Mouse (Mus musculus) limb, embryonic 14.5 days (tissue): Measurements from ENCODE around the gene Phf2. TPM values are rescaled to one million over a fixed set of nuclear protein-coding genes. Genes with fewer than 3 reads are reported as not detected.
A peak's percentile ranks its signal among the peaks of the same experiment; 100 is the strongest.

Experiments
- ATAC-seq: fragments of 200-750 bp; cut with Nextera tagmentation; 2 replicates; pipeline ENCODE4 v1.8.0; 2017; ENCODE audit warnings: low read depth, moderate number of reproducible peaks, moderate TSS enrichment; ENCODE audit not compliant: low FRiP score
- DNase-seq: peaks from one replicate; pipeline ENCODE4 v3.0.0-alpha.2; 2015; ENCODE audit warnings: low spot score
- H3K27ac ChIP-seq: fragments of 300-500 bp; sonication (generic); replicated peaks from 2 replicates; pipeline ENCODE4 v1.5.1; 2014; ENCODE audit warnings: low read depth, mild to moderate bottlenecking, low read length, moderate library complexity, mixed read lengths
- H3K27me3 ChIP-seq: fragments of 300-500 bp; sonication (generic); 2 replicates; pipeline ENCODE4 v1.6.1; 2014; ENCODE audit warnings: low read length, mixed read lengths; ENCODE audit not compliant: control insufficient read depth, insufficient read depth
- H3K36me3 ChIP-seq: fragments of 300-500 bp; sonication (generic); 2 replicates; pipeline ENCODE4 v1.6.1; 2014; ENCODE audit warnings: mild to moderate bottlenecking, low read length, moderate library complexity, mixed read lengths; ENCODE audit not compliant: control insufficient read depth, insufficient read depth
- H3K4me1 ChIP-seq: fragments of 300-500 bp; sonication (generic); 2 replicates; pipeline ENCODE4 v1.6.1; 2014; ENCODE audit warnings: antibody characterized with exemption, low read length, mixed read lengths; ENCODE audit not compliant: control insufficient read depth, insufficient read depth
- H3K4me2 ChIP-seq: fragments of 300-500 bp; sonication (generic); replicated peaks from 2 replicates; pipeline ENCODE4 v1.6.1; 2014; ENCODE audit warnings: low read depth, mild to moderate bottlenecking, low read length, moderate library complexity; ENCODE audit not compliant: severe bottlenecking
- H3K4me3 ChIP-seq: fragments of 300-500 bp; sonication (generic); replicated peaks from 2 replicates; pipeline ENCODE4 v1.5.1; 2014; ENCODE audit warnings: low read length
- H3K9ac ChIP-seq: fragments of 300-500 bp; sonication (generic); 2 replicates; pipeline ENCODE4 v1.6.1; 2014; ENCODE audit warnings: mild to moderate bottlenecking, low read depth, low read length, moderate library complexity; ENCODE audit not compliant: severe bottlenecking
- H3K9me3 ChIP-seq: fragments of 300-500 bp; sonication (generic); 2 replicates; pipeline ENCODE4 v1.6.1; 2016; ENCODE audit warnings: low read length; ENCODE audit not compliant: control insufficient read depth
- POLR2A ChIP-seq: fragments of 200-500 bp; IDR thresholded peaks from 2 replicates; pipeline ENCODE4 v1.8.0; 2012; ENCODE audit warnings: inconsistent platforms, mild to moderate bottlenecking, moderate library complexity, borderline replicate concordance; ENCODE audit not compliant: insufficient read depth, insufficient read length; ENCODE audit errors: extremely low read depth
- WGBS: fragments of 180-500 bp; shearing (Covaris S2); extraction: QIAGEN DNeasy Blood & Tissue Kit; methylation state at CpG from one replicate; pipeline ENCODE4 v1.1.7; 2014; 5-methylcytosine and 5-hydroxymethylcytosine counted together
- polyA plus RNA-seq, 2 experiments: library from polyadenylated mRNA; depleted of rRNA in 1 of 2; stranded (reverse) in 1 of 2; unstranded in 1 of 2; fragments of >200 nt; fragmentation: Nextera tagmentation in 1 of 2; extraction: Ambion mirVana in 1 of 2; gene quantifications; 2 replicates each; pipeline versions ENCODE4 v1.2.1 to v1.2.3; 2012 to 2014

Gene Phf2
- polyA plus RNA-seq, 2 experiments = 13.2 to 40.3 TPM

DNA sequence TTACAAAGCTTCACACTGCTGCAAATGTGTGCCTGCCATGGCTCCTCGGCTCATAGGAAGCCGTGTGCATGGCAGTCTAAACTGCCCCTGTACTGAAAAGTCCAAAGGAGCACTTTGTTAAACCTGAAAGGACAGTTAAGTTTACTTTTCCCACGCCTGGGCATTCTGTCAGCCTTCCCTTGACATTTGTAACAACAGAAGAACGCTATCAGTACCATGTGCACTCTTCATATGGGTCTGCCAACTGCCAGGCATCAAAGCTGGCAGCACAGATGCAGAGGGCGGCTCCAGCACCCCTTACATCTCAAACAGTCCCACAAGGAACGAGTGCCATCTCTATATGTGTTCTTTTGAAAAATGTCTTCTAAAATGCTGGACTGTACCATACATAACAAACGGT lies 40.5 kb upstream of the Phf2 start:
- no peaks in the 10 kb centered on the region for H3K27me3 ChIP-seq
- peaks cover 79% of the 10 kb centered on the region for H3K36me3 ChIP-seq
- H3K9ac ChIP-seq = no peak overlapping the region
- no peak overlapping the region for H3K4me3 ChIP-seq
- H3K4me2 ChIP-seq = no peak overlapping the region
- no peaks in the 10 kb centered on the region for H3K9me3 ChIP-seq
- DNase-seq (no peak), ATAC-seq (no peak)
- no peaks in the 10 kb centered on the region for H3K4me1 ChIP-seq
- no peak for TF ChIP-seq POLR2A
- WGBS = 88% methylated on average over 7 of the region's 7 CpGs
- no peak overlapping the region for H3K27ac ChIP-seq

DNA sequence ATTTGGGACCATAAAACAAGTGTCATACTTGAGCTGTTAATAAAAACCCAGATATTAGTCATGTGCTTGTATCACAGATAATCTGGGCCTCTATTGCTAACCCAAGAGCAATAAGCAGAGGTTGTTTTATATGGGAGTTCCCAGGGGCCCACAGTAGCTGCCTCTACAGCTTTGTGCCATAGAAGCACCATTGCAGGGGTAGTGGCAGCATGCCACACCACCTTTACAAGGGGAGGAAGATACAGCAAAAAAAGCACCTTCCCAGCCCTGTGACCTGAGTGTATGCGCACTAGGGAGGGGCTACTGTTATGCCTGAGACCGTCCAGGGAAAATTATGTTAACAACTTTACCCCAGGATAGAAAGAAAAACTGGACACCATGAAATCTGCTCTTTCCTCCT lies 34.5 kb upstream of the Phf2 start:
- TF ChIP-seq POLR2A = no peak
- H3K9me3 ChIP-seq = no peaks in the 10 kb centered on the region
- H3K9ac ChIP-seq = no peak overlapping the region
- no peaks in the 10 kb centered on the region for H3K4me1 ChIP-seq
- 84% methylated on average over 2 of the region's 2 CpGs for WGBS
- no peak for ATAC-seq
- H3K27me3 ChIP-seq = no peaks in the 10 kb centered on the region
- DNase-seq = no peak
- H3K4me3 ChIP-seq = no peak overlapping the region
- H3K27ac ChIP-seq = no peak overlapping the region
- peaks cover 76% of the 10 kb centered on the region for H3K36me3 ChIP-seq
- H3K4me2 ChIP-seq = no peak overlapping the region

DNA sequence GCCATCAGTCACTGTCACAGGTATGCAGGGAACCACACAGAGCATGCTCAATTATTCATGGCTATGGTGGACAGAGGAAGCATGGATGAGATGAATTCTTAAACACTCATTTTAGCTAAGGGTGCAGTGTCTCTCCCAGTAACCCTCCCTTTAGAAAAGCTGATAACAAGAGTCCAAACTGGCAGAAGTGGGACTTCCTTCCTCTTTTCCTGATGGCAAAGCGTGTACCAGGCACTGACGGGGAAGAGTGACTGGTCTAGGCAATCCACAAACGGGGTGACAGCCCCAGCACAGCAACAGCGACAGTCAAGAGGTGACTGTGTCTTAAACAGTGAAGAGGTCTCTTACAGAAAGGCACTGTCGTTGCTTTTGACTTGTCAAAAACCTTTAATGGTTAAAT lies 24.5 kb upstream of the Phf2 start:
- WGBS = 94% methylated on average over 5 of the region's 5 CpGs
- Histone ChIP-seq H3K4me2 (no peak overlapping the region), H3K27ac (no peak overlapping the region), H3K4me3 (no peak overlapping the region), H3K27me3 (no peaks in the 10 kb centered on the region), H3K9me3 (no peaks in the 10 kb centered on the region), H3K36me3 (peaks cover 67% of the 10 kb centered on the region), H3K4me1 (no peaks in the 10 kb centered on the region), H3K9ac (no peak overlapping the region)
- ATAC-seq (no peak), DNase-seq (no peak)
- no peak for TF ChIP-seq POLR2A

DNA sequence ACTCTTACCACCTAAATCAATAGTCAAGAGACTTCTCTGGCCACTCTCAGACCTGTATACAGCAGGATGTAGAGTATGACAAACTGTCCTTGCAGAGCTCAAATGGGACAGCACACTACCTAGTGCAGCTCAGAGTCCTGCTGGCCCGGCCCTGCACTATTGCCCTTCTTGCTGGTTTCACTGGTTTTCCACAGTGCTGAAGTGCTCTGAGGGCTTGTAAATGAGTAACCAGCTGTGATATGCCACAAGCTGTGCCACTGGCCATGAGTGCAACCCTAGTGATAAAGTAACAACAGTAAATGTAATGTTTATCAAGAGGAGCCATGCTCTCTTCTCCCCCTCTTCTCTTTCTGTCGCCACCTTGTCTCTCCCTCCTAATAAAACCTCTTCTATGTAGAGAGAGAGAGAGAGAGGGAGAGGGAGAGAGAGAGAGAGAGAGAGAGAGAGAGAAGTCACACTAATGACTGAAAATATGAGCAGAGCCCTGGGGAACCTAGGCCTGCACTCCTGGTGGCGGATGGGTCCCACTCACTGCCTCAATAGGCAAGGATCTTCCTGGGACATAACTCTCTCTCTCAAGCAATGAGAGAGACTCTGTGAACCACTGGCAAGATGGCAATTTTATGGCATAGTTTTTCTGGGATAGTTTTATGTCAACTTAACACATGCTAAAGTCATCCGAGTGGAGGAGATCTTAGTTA lies 19.5 kb upstream of the Phf2 start:
- no peaks in the 10 kb centered on the region for H3K27me3 ChIP-seq
- H3K36me3 ChIP-seq = peaks cover 79% of the 10 kb centered on the region
- H3K4me3 ChIP-seq = no peak overlapping the region
- H3K4me2 ChIP-seq = no peak overlapping the region
- no peak overlapping the region for H3K27ac ChIP-seq
- WGBS = 92% methylated on average over 4 of the region's 4 CpGs
- ATAC-seq = no peak
- no peaks in the 10 kb centered on the region for H3K9me3 ChIP-seq
- no peak for DNase-seq
- H3K9ac ChIP-seq = no peak overlapping the region
- TF ChIP-seq POLR2A = no peak
- no peaks in the 10 kb centered on the region for H3K4me1 ChIP-seq

DNA sequence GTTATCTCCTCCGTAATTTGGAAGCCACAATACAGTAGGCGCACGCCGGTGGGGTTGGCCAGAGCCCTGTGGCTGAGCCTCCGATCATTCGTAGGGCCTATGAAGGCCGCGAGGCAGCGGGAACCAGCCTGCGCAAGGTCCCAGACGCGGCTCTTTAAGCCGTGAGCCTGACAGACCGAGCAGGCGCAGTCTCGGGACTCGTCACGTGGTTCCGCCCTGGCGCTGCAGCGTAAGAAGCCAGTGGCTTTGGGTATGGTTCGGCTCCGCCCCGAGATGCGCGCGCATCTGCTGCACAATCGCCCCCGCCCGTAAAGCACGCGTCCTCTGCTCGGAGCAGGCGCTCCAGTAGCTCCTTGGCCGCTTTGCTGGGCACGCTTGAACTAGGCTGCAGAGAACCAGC lies 7.6 kb upstream of the Phf2 start:
- Histone ChIP-seq H3K4me1 (peaks cover 5% of the 10 kb centered on the region), H3K4me3 (peak overlapping the region; percentile 45), H3K4me2 (peak overlapping the region; percentile 76), H3K36me3 (peaks cover 38% of the 10 kb centered on the region), H3K27ac (peak overlapping the region; percentile 86), H3K9ac (peak overlapping the region; percentile 76), H3K9me3 (no peaks in the 10 kb centered on the region), H3K27me3 (no peaks in the 10 kb centered on the region)
- WGBS = under 1% methylated on average over 34 of the region's 36 CpGs
- ATAC-seq = peak; percentile 99
- DNase-seq = peak; percentile 99
- TF ChIP-seq POLR2A = peak; percentile 97
